Mouse (Mus musculus): ENCODE results near the gene Nudt3.
A peak's percentile ranks its signal among the peaks of the same experiment; 100 is the strongest.

The Nudt3 gene

DNA sequence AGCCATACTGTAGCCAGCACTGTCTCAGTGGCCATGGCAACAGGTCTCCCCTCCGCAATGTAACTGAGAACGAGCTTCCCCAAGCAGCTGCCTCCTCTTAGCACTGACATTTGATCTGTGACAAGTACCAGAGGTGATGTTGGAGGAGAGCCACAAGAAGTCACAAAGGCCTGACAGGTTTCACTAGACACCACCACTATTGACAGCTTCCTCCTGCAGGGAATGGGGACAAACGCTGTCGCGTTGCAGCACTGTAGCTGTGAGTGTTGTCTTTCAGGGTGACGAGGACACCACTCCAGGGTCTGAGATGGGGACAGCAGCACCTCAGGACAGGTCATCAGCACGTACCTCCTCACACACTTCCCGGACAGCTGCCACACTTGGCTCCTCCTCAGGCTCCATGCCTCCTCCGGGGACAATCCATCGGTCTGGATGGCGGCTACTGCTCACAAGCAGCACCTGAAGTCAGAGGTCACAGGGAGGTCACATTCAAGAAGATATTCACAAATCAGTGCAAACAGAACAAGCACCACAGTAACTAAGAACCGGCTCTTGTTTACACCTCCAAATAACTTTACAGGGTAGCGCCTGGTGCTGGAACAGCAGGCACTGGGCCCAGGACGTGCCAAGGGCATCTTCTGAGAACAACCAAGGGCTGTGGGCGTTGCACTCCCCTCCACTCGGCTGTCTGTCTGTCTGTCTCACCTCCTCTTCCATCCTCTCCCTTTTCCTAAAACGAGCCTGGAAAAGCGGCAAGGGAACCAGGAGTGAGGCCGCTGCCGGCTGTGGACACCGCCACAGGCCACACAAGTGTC, 26.7 kb downstream of the Nudt3 start:
- no peak for DNase-seq (ENCODE audit: low spot score)

DNA sequence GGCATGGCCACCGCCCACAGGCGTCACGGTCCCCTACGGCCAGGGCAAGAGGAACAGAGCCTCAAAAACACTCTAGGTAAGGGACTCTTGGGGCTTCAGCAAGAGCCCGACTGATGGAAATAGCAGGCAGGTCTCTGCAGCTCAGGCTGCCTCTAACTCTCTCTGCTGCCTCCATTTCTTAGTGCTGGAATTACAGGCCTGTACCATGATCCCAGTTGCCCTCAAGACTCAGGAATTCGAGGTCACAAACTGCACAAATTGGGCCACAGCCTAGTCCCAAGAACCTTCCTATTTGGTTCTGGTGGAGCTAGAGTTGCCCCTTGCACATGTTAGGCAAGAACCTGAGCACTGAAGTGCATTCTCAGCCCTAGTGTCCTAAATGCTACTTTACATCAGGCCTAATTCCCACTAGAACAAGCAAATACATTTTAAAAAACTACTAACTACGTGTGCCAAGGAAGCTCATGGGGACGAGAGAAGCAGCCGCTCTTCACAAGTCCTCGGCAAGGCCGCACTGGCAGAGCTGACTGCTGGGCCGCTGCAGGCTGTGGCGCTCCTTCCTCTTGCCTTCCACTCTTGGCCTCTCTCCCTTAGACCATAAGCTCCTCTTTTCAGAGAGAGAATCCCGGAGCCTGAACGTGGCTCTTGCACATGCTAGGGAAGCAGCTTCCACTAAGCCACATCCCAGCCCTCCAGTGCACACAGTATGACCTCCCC, 27.5 kb downstream of the Nudt3 start:
- DNase-seq (ENCODE audit: low spot score): peak; percentile 55

DNA sequence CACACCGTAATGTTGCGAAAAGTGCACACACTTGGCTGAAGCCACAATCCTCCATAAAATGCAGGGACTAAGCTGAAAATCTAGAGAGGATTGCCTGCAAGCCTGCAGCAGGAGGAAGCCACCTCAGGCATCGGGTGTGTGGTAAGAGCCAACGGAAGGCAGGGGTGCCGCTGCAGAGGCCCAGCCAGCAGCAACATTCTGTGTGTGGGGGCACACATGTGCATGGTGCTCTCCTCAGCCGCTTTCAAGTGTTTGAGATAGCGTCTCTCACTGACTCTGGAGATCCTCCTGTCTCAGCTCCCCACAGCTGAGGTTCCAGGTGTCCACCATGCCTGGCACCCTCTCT, 30.8 kb downstream of the Nudt3 start:
- no peak for DNase-seq (ENCODE audit: low spot score)

DNA sequence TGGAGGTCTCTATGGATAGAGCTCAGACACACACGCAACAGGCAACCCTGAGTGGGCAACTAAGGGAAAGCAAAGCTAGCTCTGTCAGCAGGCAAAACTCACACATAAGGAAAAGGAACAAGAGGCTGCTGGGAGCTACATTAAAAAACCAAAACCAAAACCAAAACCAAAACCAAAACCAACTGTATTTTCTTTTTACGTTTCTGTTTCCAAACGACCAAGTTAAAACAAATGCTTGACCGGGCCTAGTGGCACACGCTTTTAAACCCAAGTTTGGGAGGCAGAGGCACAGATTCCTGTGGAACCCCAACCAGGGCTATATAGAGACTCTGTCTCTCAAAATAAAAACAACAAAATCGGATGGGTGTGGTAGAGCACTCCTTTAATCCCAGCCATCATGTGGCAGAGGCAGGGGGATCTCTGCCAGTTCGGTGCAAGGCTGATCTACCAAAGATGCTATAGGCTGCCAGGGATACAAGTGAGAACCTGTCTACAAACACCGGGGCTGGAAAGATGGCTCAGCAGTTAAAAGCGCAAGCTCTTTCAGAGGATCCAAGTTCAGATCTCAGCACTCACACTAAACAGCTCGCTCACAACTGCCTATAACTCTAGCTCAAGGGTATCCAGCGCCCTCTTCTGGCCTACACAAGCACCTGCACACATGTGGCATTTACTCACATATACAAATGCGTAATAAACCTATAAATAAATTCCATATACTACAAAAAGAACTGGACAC, 31.3 kb downstream of the Nudt3 start:
- DNase-seq (ENCODE audit: low spot score): no peak

DNA sequence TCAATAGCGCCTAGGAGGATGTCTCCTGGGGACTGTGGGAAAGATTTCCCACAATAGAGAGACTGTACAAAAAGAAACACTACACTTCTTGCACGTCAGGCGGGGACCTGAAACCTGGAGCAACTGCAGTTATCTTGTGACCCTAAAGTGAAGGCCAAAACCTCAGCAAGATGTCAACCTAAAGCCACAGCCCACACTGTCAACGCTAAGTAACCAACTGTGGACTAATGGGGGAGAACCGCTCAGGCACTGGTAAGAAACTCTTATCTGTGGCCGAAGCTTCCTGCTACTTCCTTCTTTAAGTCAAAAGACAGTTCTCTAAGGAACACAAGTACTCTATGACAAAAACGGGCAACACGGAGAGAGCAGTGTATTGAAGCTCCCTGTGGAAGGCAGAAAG, 35.1 kb downstream of the Nudt3 start:
- DNase-seq (ENCODE audit: low spot score): no peak

DNA sequence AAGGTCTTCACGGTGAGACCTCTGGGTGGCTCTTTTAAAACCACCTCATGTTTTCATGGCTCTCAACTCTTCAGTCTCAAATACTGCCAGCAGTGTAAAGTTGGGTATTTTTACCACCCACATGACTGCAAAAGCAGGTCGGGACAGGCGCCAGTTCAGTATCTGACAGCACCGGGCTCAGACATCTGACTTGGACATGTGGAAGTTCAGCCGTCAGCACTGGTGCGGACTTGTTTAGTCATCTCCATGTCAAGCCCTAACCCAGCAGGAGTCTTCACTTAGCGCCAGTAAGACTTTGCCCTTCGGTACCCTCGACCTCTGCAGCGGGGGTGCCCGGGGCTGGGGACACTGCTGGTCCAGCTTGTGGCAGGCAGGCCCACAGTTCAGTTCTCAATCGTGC, 36.0 kb downstream of the Nudt3 start:
- peak; percentile 76 for DNase-seq (ENCODE audit: low spot score)

DNA sequence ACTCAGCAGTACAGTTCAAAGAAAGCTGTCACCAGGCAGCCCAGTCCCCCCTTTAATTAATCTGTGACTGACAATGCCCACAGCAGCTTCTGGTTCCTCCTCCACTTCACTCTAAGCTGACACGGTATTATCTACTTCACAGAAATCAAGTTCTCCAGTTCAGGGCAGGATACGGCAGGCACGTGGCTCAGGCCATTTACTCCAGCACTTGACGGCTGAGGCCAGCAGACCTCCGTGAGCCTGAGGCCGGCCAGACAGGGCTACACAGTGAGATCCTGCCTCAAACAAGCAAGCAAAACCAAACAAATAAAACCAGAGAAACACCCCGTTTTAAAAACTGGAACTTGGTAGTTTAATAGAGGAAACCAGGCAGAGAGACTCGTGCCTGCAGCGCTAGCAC, 36.6 kb downstream of the Nudt3 start:
- no peak for DNase-seq (ENCODE audit: low spot score)

DNA sequence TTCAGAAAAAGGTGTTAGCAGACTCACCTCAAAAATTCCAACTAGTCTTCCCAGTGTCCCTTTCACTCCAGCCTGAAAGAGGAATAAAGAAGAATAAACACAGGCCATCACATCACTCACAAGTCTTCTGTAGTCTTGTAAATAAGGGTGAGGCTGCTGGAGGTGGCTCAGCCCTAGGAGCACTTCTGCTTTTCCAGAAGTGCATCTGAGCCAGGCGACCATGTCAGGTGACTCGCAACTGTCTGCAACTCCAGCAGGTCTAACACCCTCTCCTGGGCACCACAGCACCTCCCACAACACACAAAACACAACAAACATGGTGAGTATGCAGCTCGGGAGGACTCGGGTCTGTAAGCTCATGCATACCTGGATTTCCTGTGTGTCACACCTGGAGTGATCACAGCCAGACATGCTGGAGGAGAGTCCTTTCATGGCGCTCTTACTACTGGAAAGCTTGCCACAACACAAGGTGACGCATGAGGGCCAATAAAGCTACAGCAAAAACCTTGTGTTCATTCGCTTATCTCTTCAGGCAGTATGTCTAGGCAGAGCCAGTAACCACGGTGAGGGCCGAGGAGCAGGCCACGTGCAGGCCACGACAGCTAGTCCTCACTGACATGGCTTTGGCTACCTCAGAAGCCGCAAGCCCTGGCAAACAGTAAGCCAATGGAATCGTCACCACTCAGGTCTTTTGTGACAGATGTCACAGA, 40.0 kb downstream of the Nudt3 start:
- DNase-seq (ENCODE audit: low spot score): no peak

DNA sequence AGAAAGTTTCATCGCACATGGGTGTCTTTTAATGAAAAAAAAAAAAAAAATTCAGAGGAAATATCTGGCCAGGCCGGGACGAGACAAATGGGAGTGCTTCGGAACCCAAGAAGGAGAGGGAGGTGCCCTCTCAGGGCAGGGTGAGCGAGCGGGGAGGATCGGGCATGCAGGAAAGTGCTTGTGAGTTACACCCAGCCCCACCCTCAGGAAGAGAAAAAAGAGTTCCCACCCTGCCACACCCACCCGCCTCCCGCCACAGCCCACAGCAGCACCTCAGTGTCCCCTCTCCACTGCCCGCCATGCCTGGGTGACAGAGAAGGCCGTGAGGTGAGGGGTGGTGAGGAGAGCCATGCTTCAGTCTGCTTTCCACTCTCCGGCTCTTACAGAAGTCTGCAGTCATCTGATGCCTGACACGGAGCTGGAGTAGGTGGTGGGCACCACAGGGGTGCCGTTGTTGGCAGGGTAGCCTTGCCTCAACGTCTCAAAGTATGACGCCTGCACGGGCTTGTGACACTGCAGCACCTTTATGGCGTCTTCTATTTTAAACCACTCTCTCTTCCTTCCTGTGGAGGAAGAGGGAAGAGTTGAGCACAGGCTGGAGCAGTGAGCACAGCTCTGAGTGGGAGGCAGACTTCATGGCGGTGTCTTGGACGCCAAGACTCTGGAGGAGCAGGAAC, 42.8 kb downstream of the Nudt3 start:
- DNase-seq (ENCODE audit: low spot score): no peak

DNA sequence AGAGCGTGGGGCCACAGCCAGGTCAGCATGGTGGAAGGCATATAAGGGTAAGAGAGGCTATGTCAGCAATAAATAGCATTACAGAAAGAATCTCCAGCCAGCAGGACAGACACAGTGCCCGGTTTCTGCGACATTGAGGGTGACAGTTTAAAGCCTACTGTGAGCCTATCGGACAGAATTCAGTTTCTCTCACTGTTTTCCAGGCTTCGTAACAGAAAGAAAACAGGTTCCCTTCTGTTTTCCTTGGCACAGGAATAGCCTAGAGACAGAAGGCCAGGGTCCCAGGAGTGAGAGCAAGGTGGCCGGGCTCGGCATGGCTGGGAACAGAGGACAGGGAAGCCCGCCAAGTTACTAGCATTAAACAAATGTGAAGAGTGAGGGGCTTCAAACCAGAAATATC, 43.5 kb downstream of the Nudt3 start:
- DNase-seq (ENCODE audit: low spot score): no peak

DNA sequence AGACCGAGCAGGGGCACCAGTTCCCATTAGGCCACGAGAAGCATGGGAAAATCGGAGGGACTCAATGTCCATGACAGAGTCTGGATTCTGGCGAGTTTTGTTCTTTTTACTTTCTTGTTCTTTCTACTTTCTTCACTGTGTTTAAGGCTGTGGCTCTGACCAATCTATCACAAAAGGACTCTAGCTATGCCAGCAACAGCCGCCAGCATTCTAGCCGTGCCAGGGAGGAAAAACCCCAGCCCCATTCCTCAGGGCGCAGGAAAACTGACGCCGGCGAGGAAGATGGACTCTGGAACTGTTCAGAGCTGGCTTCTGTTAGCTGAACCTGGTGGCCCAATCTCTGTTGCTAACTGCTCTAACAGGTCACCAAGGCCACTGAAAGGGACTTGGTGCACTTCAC, 44.8 kb downstream of the Nudt3 start:
- DNase-seq (ENCODE audit: low spot score): no peak

DNA sequence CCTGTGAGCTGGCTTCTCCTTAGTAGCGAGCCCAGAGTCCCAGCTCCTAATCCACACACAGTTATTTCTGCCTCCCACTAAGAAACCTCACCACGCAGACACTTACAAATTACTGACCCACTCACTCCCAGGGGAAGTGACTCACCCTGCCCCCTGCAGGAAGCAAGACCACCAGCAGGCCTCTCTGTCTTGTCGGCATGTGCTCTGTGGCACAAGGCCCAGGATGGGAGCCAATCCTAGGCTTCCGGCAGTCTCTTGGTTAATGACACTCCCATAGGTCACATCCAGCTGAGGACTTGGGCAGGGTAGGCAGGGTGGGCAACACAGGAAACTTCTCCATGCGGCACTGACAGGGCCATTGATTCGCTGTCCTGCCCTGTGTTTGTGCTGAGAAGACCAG, 45.8 kb downstream of the Nudt3 start:
- no peak for DNase-seq (ENCODE audit: low spot score)

DNA sequence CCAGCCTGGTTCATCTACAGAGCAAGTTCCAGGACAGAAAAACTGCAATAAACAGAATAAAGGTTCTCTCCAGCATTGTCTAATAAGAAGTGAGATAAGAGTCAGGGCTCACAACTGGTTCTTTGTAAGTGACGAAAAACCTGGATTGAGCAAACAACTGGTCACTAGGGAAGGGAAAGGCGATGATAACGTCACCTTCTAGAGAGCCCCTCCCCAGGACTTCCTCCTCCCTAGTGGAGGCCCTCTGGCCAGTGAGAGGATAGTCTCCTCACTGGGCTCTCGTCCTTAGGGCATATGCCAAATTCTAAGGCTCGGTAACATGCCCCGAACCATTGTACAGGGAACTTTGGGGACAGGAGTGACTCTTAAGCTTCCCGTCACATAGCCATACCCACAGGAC, 47.2 kb downstream of the Nudt3 start:
- no peak for DNase-seq (ENCODE audit: low spot score)

DNA sequence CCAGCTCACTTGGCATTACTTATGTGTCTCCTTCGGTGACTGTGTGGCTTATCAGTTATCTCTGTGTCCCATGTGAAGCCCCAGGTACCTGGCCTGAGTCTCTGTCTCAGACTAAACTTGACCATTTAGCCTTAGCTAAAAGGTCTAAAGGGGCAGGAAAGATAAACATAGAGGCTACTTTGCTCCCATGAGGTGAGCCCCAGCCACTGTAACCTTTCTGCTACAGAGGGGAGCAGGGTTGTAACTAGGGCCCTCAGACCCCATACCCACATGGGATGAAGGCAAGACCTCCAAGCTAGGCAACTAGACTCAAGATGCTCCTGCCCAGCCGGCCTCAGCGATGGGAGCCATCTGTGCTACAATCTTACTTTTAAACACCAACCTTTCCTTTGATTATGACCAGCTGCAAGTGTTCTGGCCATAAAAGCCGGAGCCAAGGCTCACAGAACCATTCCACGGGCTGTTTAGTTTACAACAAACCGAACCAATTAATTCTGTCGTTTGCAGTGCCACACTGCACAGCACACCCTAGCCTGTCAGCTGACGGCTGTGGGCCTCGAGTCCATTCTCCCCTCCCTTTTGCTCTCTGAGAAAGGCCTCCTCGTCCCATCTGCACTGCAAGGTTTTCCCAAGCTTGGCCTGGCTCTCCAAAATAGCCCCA, 48.0 kb downstream of the Nudt3 start:
- no peak for DNase-seq (ENCODE audit: low spot score)

DNA sequence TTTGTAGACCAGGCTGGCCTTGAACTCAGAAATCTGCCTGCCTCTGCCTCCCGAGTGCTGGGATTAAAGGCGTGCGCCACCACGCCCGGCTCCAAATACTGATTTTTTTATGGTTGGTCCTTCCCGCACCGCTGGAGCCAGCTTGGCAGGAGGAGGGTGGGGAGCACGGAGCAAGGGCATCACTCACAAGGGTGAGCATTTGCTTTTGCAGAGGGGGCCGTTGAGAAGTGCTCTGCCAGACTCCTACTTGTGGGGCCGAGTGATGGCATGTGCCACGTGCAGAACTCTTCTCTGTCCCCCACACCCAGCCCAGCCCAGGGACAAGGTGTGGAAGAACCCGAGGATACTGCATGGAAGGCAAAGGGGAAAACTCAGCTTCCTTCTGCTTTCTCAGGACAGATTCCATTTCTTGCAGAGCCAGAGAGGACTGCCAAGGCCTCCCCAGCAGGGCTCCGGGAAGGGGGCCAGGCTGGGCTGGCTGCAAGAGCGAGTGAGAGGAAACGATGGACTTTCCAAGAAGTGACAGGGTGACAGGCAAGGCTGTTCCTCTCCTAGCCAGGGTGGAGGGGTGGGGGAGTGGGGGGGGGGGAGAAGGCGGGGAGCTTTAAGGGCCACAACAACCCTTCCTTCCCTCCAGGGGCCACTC, 48.7 kb downstream of the Nudt3 start:
- DNase-seq (ENCODE audit: low spot score): peak; percentile 87

DNA sequence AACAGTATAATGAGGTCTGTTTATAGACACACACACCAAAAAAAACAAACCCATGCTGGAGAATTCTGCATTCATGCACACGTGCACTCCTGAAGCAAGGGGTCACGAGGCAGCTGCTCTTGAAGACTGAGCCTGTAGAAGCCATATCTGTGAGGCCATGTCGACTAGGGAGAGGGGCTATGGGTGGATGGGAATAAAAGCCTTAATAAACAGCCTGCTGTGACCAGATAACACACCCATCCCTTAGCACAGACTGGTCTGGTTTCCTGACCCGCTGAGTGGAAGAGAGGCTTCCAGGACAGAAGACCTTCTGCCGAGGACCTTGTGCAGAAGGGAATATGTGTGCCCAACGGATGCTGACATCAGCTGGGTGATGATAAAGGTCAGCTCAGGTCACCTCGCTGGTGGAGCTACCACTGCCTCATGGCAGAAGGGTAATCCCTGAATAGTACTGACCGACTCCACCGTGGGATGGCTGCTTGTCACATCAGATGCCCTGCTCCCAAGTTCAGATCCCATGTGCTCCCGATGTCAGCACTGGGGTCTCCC, 49.4 kb downstream of the Nudt3 start:
- no peak for DNase-seq (ENCODE audit: low spot score)

DNA sequence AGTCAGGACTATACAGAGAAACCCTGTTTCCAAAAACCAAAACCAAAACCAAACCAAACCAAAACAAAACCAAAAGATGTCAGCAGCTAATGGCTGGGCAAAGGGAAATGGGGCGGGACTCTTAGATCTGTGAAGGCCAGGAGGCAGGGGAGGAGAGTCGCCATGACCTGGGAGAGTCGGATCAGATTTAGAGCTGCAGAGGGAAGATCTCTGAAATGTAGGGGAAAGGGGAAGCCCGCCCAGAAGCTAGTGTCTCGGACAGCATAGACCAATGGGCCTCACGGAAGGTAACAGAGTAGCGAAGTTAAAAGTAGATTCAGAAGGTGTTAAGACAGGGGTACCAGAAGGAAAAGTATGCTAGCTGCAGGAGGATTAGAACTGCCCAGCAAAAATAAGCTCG, 52.0 kb downstream of the Nudt3 start:
- no peak for DNase-seq (ENCODE audit: low spot score)

DNA sequence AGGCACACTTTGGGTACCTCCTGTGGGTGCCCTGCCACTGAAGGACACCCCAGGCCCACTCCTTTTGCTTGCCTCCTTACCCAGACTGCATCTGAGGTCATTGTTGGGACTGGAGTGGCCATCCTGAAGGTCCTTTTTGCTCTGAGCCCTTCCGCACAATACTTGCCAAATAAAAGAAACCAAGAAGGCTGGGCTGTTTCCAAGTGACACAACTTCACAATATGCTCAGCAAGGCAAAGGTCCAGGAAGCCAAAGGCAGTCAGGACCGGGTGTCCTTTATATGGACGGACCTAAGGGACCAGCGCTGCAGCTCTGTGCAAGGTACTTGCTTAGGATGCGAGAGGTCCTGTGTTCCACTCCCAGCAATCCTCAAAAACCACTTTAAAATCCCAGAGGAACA, 55.1 kb downstream of the Nudt3 start:
- DNase-seq (ENCODE audit: low spot score): peak; percentile 80

DNA sequence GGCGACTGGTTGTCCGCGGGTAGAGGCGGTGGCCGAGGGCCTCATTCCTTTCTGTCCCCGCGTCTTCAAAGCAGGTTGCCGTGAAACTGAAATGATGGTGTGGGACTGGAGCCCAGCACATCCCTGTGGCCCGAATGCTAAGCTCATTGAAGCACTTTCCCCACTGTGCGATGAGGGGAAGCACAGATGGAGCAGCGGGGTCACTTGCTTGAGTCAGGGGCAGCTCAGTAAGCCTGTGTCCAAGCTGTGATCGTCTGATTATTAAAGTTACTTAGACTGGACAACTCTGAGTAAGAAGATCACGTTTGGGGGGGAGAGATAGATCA, 57.4 kb downstream of the Nudt3 start:
- DNase-seq (ENCODE audit: low spot score): no peak

DNA sequence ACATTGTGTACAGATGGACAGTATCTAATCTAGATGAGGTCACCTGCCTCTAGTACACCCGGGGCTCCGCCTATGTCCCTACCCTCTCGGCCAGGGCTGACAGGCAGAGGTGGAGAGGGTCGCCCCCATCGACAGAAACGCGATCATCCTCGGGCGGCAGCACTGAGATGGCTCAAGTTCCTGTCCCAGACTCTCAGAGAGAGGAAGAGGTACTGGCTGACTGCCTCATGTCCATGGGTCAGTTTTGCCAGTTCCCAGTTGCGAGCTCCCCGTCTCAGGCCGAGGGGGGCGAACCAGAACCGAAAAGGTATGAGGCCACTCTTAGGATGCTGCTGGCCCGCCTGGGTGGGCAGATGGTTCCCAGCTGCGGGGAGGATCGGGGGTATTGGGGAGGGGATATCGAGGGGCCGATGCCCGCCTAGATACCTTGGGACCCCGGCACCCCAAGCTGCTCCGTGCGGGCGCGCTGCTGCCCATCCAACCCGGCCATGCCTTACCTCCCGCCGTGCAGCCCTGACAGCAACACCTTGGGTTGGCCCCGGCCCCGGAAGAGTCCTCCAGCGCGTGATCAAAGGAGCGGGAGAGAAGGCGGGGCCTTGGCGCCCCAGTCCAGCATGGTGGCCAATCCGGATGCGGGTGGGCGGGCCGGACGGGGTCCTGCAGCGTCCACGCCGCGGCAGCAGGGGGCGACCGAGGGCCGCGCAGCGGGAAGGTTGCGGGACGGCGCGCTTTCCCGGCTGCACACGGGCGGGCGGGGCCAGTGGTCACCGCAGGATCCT, 57.9 kb downstream of the Nudt3 start, which contains the start of gene AI413582:
AI413582 (minus strand) TSS at position 594 of the 779 bp plus-strand sequence.
- peak; percentile 90 for DNase-seq (ENCODE audit: low spot score)

Measured in adipocyte (in vitro differentiated cells).